Mouse (Mus musculus): ENCODE results near the gene Specc1l. TPM values are rescaled to one million over a fixed set of nuclear protein-coding genes. Genes with fewer than 3 reads are reported as not detected.

The Specc1l gene
- total and polyA plus RNA-seq, 3 experiments, result 17.9 to 39.6 (median 37.9) TPM

GRCm38 (mm10) chr10:75252301-75253022, 40.6 kb downstream of the Specc1l start:
- no peak overlapping the region for H3K27ac ChIP-seq
- no peak overlapping the region for H3K4me3 ChIP-seq
- no peak for DNase-seq
- H3K9ac ChIP-seq (ENCODE audit: low read depth, low read length), result no peak overlapping the region
- no peak for TF ChIP-seq POLR2A (IDR thresholded peaks at IDR 0.05; ENCODE audit: insufficient read depth, low read depth, low read length)
- no peak for TF ChIP-seq CTCF (IDR thresholded peaks at IDR 0.05)
- TF ChIP-seq EP300 (IDR thresholded peaks at IDR 0.05; ENCODE audit: insufficient read depth, low read depth, low read length), result no peak
- no peaks in the 10 kb centered on the region for H3K79me2 ChIP-seq (replicated peaks; ENCODE audit: control insufficient read depth, insufficient read depth, low read length)
- peaks cover 4% of the 10 kb centered on the region for H3K36me3 ChIP-seq (ENCODE audit: control insufficient read depth, insufficient read depth, low read length)
- intact Hi-C loops (cut with DNase I), result no loop called here
- WGBS, result 75% methylated on average over 13 of the region's 13 CpGs
- no peaks in the 10 kb centered on the region for H3K27me3 ChIP-seq (ENCODE audit: control insufficient read depth, insufficient read depth, low read length)
- peaks cover 2% of the 10 kb centered on the region; the same call in 1 of the 2 replicates for H3K4me1 ChIP-seq (ENCODE audit: control insufficient read depth, insufficient read depth, low read length)

DNA sequence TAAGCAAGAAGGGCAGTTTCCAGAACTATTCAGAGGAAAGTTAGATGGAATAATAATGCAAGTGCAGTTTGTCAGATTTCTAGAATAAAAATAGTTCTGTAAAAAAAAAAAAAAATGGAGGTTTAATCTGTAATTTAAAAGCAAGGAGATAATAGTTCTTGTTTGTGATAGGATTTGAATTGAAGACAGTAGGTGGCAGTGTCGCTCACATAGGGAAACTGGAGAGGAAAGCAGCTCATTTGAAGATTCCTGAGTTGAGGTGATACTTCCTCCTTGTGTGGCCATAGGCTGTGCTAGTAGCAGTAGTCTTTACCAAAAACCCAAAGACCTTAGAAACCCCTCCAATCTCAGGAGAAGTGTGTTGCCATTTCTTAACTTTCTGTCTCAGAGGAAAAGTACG, 43.2 kb downstream of the Specc1l start:
- intact Hi-C loops (cut with DNase I), result loop anchor here (1.0 to 2.0 kb wide), 4 partner anchors 62 to 232 kb away; partner anchors contain the start of gene Adora2a
- H3K4me1 ChIP-seq (ENCODE audit: control insufficient read depth, insufficient read depth, low read length), result peaks cover 5% of the 10 kb centered on the region
- no peak for TF ChIP-seq POLR2A (IDR thresholded peaks at IDR 0.05; ENCODE audit: insufficient read depth, low read depth, low read length)
- TF ChIP-seq CTCF (IDR thresholded peaks at IDR 0.05), result peak; percentile 82
- no peak for TF ChIP-seq EP300 (IDR thresholded peaks at IDR 0.05; ENCODE audit: insufficient read depth, low read depth, low read length)
- H3K79me2 ChIP-seq (replicated peaks; ENCODE audit: control insufficient read depth, insufficient read depth, low read length), result no peaks in the 10 kb centered on the region
- no peak overlapping the region for H3K27ac ChIP-seq
- no peak overlapping the region for H3K9ac ChIP-seq (ENCODE audit: low read depth, low read length)
- no peaks in the 10 kb centered on the region for H3K27me3 ChIP-seq (ENCODE audit: control insufficient read depth, insufficient read depth, low read length)
- DNase-seq, result no peak
- WGBS, result 74% methylated on average over 2 of the region's 2 CpGs
- peaks cover 15% of the 10 kb centered on the region for H3K36me3 ChIP-seq (ENCODE audit: control insufficient read depth, insufficient read depth, low read length)
- no peak overlapping the region for H3K4me3 ChIP-seq

DNA sequence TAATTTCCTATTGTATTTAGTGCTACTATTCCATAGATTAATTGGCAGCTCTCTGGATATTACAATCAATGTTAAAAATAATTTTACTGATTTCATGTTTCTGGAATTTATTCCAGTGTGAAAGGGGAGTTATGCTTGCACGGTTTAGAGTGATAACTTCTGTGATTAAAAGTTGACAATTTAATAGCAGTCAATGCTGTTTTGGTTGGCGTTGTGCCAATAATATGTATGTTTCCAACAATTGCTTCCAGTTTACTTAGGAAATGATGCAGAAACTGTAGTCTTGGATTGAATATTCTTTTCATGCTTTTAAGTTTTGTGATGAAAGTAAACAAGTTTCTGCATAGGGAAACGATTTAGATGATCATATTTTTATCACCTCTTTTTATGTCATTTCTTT, 45.5 kb downstream of the Specc1l start:
- TF ChIP-seq POLR2A (IDR thresholded peaks at IDR 0.05; ENCODE audit: insufficient read depth, low read depth, low read length), result no peak
- TF ChIP-seq CTCF (IDR thresholded peaks at IDR 0.05), result no peak
- TF ChIP-seq EP300 (IDR thresholded peaks at IDR 0.05; ENCODE audit: insufficient read depth, low read depth, low read length), result no peak
- H3K4me1 ChIP-seq (ENCODE audit: control insufficient read depth, insufficient read depth, low read length), result peaks cover 5% of the 10 kb centered on the region
- H3K9ac ChIP-seq (ENCODE audit: low read depth, low read length), result no peak overlapping the region
- 26% methylated on average over 3 of the region's 3 CpGs for WGBS
- H3K79me2 ChIP-seq (replicated peaks; ENCODE audit: control insufficient read depth, insufficient read depth, low read length), result no peaks in the 10 kb centered on the region
- H3K36me3 ChIP-seq (ENCODE audit: control insufficient read depth, insufficient read depth, low read length), result peaks cover 14% of the 10 kb centered on the region
- DNase-seq, result no peak
- intact Hi-C loops (cut with DNase I), result no loop called here
- H3K27ac ChIP-seq, result no peak overlapping the region; the same call in 1 of the 2 replicates
- no peak overlapping the region for H3K4me3 ChIP-seq
- no peaks in the 10 kb centered on the region for H3K27me3 ChIP-seq (ENCODE audit: control insufficient read depth, insufficient read depth, low read length)

DNA sequence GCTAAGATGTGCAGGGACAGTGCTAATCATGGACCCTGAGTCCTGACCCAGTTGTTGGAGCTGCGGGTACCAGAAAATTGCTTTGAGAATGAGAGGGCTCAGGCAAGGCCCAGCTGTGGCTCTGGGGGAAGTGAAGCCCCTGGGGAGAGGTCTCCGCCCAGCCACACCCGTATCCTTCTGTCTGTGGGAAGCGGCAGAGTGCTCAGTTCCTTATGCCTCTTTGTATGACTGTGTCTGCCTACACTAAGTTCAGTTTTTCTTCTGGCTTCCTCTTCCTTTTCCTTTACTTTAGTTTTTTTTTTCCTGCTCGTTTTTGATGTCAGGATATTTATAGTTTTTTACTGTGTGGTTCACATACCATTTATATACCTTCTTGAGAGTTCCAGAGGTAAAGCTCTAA, 46.4 kb downstream of the Specc1l start:
- DNase-seq, result peak; percentile 45 to 70
- H3K79me2 ChIP-seq (replicated peaks; ENCODE audit: control insufficient read depth, insufficient read depth, low read length), result no peaks in the 10 kb centered on the region
- H3K36me3 ChIP-seq (ENCODE audit: control insufficient read depth, insufficient read depth, low read length), result peaks cover 14% of the 10 kb centered on the region
- TF ChIP-seq EP300 (IDR thresholded peaks at IDR 0.05; ENCODE audit: insufficient read depth, low read depth, low read length) (0 out of 2 replicates have a peak, but pooled peaks have one; percentile 24), POLR2A (IDR thresholded peaks at IDR 0.05; ENCODE audit: insufficient read depth, low read depth, low read length) (no peak), CTCF (IDR thresholded peaks at IDR 0.05) (no peak)
- H3K4me3 ChIP-seq, result no peak overlapping the region
- no peaks in the 10 kb centered on the region for H3K27me3 ChIP-seq (ENCODE audit: control insufficient read depth, insufficient read depth, low read length)
- intact Hi-C loops (cut with DNase I), result no loop called here
- H3K4me1 ChIP-seq (ENCODE audit: control insufficient read depth, insufficient read depth, low read length), result peaks cover 5% of the 10 kb centered on the region
- H3K9ac ChIP-seq (ENCODE audit: low read depth, low read length), result no peak overlapping the region
- H3K27ac ChIP-seq, result peak overlapping the region; percentile 29
- 32% methylated on average over 5 of the region's 5 CpGs for WGBS

GRCm38 (mm10) chr10:75261268-75261667, 49.4 kb downstream of the Specc1l start:
- Histone ChIP-seq H3K4me1 (ENCODE audit: control insufficient read depth, insufficient read depth, low read length) (peaks cover 5% of the 10 kb centered on the region), H3K27me3 (ENCODE audit: control insufficient read depth, insufficient read depth, low read length) (no peaks in the 10 kb centered on the region), H3K27ac (no peak overlapping the region), H3K4me3 (no peak overlapping the region), H3K9ac (ENCODE audit: low read depth, low read length) (no peak overlapping the region), H3K79me2 (replicated peaks; ENCODE audit: control insufficient read depth, insufficient read depth, low read length) (no peaks in the 10 kb centered on the region), H3K36me3 (ENCODE audit: control insufficient read depth, insufficient read depth, low read length) (peaks cover 34% of the 10 kb centered on the region)
- no peak for TF ChIP-seq POLR2A (IDR thresholded peaks at IDR 0.05; ENCODE audit: insufficient read depth, low read depth, low read length)
- TF ChIP-seq CTCF (IDR thresholded peaks at IDR 0.05), result no peak
- TF ChIP-seq EP300 (IDR thresholded peaks at IDR 0.05; ENCODE audit: insufficient read depth, low read depth, low read length), result no peak
- DNase-seq, result no peak
- intact Hi-C loops (cut with DNase I), result no loop called here
- 94% methylated on average over 5 of the region's 5 CpGs for WGBS

- Histone ChIP-seq H3K4me3 (no peak overlapping the region), H3K4me1 (ENCODE audit: control insufficient read depth, insufficient read depth, low read length) (no peaks in the 10 kb centered on the region; the same call in 1 of the 2 replicates), H3K36me3 (ENCODE audit: control insufficient read depth, insufficient read depth, low read length) (peaks cover 22% of the 10 kb centered on the region), H3K9ac (ENCODE audit: low read depth, low read length) (no peak overlapping the region), H3K27ac (no peak overlapping the region), H3K27me3 (ENCODE audit: control insufficient read depth, insufficient read depth, low read length) (no peaks in the 10 kb centered on the region), H3K79me2 (replicated peaks; ENCODE audit: control insufficient read depth, insufficient read depth, low read length) (no peaks in the 10 kb centered on the region)
- DNase-seq, result no peak
- no peak for TF ChIP-seq CTCF (IDR thresholded peaks at IDR 0.05)
- TF ChIP-seq EP300 (IDR thresholded peaks at IDR 0.05; ENCODE audit: insufficient read depth, low read depth, low read length), result no peak
- intact Hi-C loops (cut with DNase I), result no loop called here
- 49% methylated on average over 3 of the region's 3 CpGs for WGBS
Measured at GRCm38 (mm10) chr10:75264993-75265555, 53.2 kb downstream of the Specc1l start.

Measured in heart, adult 2 months (tissue).